Mouse (Mus musculus): ENCODE measurements around the gene Bdh1.

DNA sequence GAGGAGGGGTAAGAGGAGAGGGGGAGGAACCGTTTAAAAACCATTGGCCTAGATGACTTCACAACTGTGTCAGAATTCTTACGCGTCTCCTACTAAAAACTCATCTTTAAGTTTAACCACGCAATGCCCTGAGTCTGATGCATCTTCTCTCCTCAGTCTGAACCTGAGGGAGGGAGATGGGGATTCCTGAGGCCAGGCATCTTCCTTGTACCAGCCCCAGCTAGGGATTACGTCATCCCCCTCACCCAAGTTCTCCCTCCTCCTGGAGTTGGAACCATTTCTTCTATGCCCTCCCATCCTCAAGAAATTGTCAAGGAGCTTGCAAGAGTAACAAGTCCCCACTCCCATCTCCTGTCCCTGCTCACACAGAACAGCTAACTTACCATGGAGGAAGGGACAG, 44.0 kb downstream of the Bdh1 start:
- TF ChIP-seq CTCF (IDR thresholded peaks at IDR 0.05) = no peak
- TF ChIP-seq EP300 (IDR thresholded peaks at IDR 0.05; ENCODE audit: insufficient read depth, low read depth, low read length) = no peak
